Mouse (Mus musculus) frontal cortex, postnatal 10 days (tissue): ENCODE data around the gene Adra2b.

Experiments used
- DNase-seq, 2 experiments: peaks; one replicate each; pipeline ENCODE4 v3.0.0; 2022; ENCODE audit warnings: low spot score in 2 of 2, mixed read lengths in 1 of 2

Gene Adra2b

GRCm38 (mm10) chr2:127362459-127363281, at the start of gene Adra2b:
TSS of gene Adra2b (plus strand) at chr2:127363208.
- DNase-seq, result peak; percentile 62 to 84

- no peak for DNase-seq
Measured at GRCm38 (mm10) chr2:127313878-127314277, 49.1 kb upstream of the Adra2b start.

- no peak for DNase-seq
Measured at GRCm38 (mm10) chr2:127314467-127315154, 48.4 kb upstream of the Adra2b start.

GRCm38 (mm10) chr2:127315155-127315470, 47.9 kb upstream of the Adra2b start:
- DNase-seq, result no peak

GRCm38 (mm10) chr2:127316431-127316830, 46.6 kb upstream of the Adra2b start:
- DNase-seq, result no peak

- no peak for DNase-seq
Measured at GRCm38 (mm10) chr2:127318136-127318535, 44.9 kb upstream of the Adra2b start.

- DNase-seq, result no peak
Measured at GRCm38 (mm10) chr2:127319071-127319470, 43.9 kb upstream of the Adra2b start.

- no peak for DNase-seq
Measured at GRCm38 (mm10) chr2:127322671-127323285, 40.2 kb upstream of the Adra2b start.

GRCm38 (mm10) chr2:127323667-127324066, 39.3 kb upstream of the Adra2b start:
- no peak for DNase-seq

- no peak for DNase-seq
Measured at GRCm38 (mm10) chr2:127324456-127324855, 38.6 kb upstream of the Adra2b start.

GRCm38 (mm10) chr2:127328090-127328851, 34.7 kb upstream of the Adra2b start:
- DNase-seq, result no peak

- no peak for DNase-seq
Measured at GRCm38 (mm10) chr2:127332807-127333570, 30.0 kb upstream of the Adra2b start.

- no peak for DNase-seq
Measured at GRCm38 (mm10) chr2:127333945-127334603, 28.9 kb upstream of the Adra2b start.

GRCm38 (mm10) chr2:127335078-127335541, 27.9 kb upstream of the Adra2b start:
- no peak for DNase-seq

GRCm38 (mm10) chr2:127335767-127336496, 27.1 kb upstream of the Adra2b start, which contains the start of gene Dusp2:
TSS of gene Dusp2 (plus strand) at chr2:127336159.
- peak; percentile 53 to 61 for DNase-seq

GRCm38 (mm10) chr2:127336497-127336832, 26.5 kb upstream of the Adra2b start:
- DNase-seq, result no peak

- DNase-seq, result no peak
Measured at GRCm38 (mm10) chr2:127336885-127337284, 26.1 kb upstream of the Adra2b start.

- no peak for DNase-seq
Measured at GRCm38 (mm10) chr2:127337531-127337930, 25.5 kb upstream of the Adra2b start.

GRCm38 (mm10) chr2:127338012-127338411, 25.0 kb upstream of the Adra2b start:
- no peak for DNase-seq

- DNase-seq, result no peak
Measured at GRCm38 (mm10) chr2:127338416-127338815, 24.6 kb upstream of the Adra2b start, which contains the start of gene Astl. TSS of gene Astl (plus strand) at chr2:127338639.
